Mouse (Mus musculus): Measurements from ENCODE around the gene Tmem175.
"Not testable (repeated sequence)": the region's sequence is repeated elsewhere in the genome, so short reads cannot be mapped to it uniquely, and the experiment has no call there.

Tmem175 gene

GRCm38 (mm10) chr5:108629634-108630483 is at the start of gene Tmem175, which contains the start of gene Gak:
TSS of gene Tmem175 (plus strand) at chr5:108629770.
TSS of gene Gak (minus strand) at chr5:108629755.
- DNase-seq (ENCODE audit: low spot score): peak; percentile 81

GRCm38 (mm10) chr5:108581361-108581891 is 48.1 kb upstream of the Tmem175 start:
- DNase-seq (ENCODE audit: low spot score): no peak

GRCm38 (mm10) chr5:108599923-108600322 is 29.6 kb upstream of the Tmem175 start:
- no peak for DNase-seq (ENCODE audit: low spot score)

- DNase-seq (ENCODE audit: low spot score): no peak
These were observed 27.0 kb upstream of the Tmem175 start for GRCm38 (mm10) chr5:108602537-108602936.

- DNase-seq (ENCODE audit: low spot score): no peak
These were observed 19.1 kb upstream of the Tmem175 start for GRCm38 (mm10) chr5:108610426-108610825.

GRCm38 (mm10) chr5:108621870-108622269 is 7.7 kb upstream of the Tmem175 start:
- no peak for DNase-seq (ENCODE audit: low spot score)

GRCm38 (mm10) chr5:108626050-108626660 is 3.4 kb upstream of the Tmem175 start:
- DNase-seq (ENCODE audit: low spot score): no peak

- DNase-seq (ENCODE audit: low spot score): no peak
These were observed 508 bp upstream of the Tmem175 start for GRCm38 (mm10) chr5:108628891-108629633.

- no peak for DNase-seq (ENCODE audit: low spot score)
These were observed 4.1 kb downstream of the Tmem175 start for GRCm38 (mm10) chr5:108633676-108634075.

- DNase-seq (ENCODE audit: low spot score): not testable (repeated sequence)
These were observed 4.5 kb downstream of the Tmem175 start for GRCm38 (mm10) chr5:108634088-108634487.

GRCm38 (mm10) chr5:108636172-108636571 is 6.6 kb downstream of the Tmem175 start:
- no peak for DNase-seq (ENCODE audit: low spot score)

GRCm38 (mm10) chr5:108643674-108644073 is 14.1 kb downstream of the Tmem175 start:
- no peak for DNase-seq (ENCODE audit: low spot score)

GRCm38 (mm10) chr5:108645651-108646342 is 16.2 kb downstream of the Tmem175 start:
- DNase-seq (ENCODE audit: low spot score): no peak

- DNase-seq (ENCODE audit: low spot score): no peak
These were observed 16.7 kb downstream of the Tmem175 start for GRCm38 (mm10) chr5:108646343-108646660.

GRCm38 (mm10) chr5:108647311-108647710 is 17.7 kb downstream of the Tmem175 start:
- DNase-seq (ENCODE audit: low spot score): no peak

- DNase-seq (ENCODE audit: low spot score): no peak
These were observed 18.4 kb downstream of the Tmem175 start for GRCm38 (mm10) chr5:108647820-108648465.

GRCm38 (mm10) chr5:108648937-108649576 is 19.5 kb downstream of the Tmem175 start:
- no peak for DNase-seq (ENCODE audit: low spot score)

GRCm38 (mm10) chr5:108650341-108650740 is 20.8 kb downstream of the Tmem175 start:
- no peak for DNase-seq (ENCODE audit: low spot score)

- DNase-seq (ENCODE audit: low spot score): no peak
These were observed 21.7 kb downstream of the Tmem175 start for GRCm38 (mm10) chr5:108651136-108651720.

- no peak for DNase-seq (ENCODE audit: low spot score)
These were observed 22.3 kb downstream of the Tmem175 start for GRCm38 (mm10) chr5:108651823-108652222.
